Comparison of ENCODE assay signal across 24 mouse cellular contexts in genomic region chr2:155086328-155086727, GRCm38 (mm10). TPM values are rescaled to one million over a fixed set of nuclear protein-coding genes. Genes with fewer than 3 reads are reported as not detected.
DNase-seq lines count a peak whose midpoint lies in the region; ATAC-seq and TF ChIP-seq lines count a peak whose summit lies in the region.
"Had no signal": no experiment of that assay in that cellular context is flagged by ENCODE, and none has a peak within 500 bp of the region (broad histone marks: within the 10 kb centered on the region; RNA-seq: fewer than 3 reads in every experiment).

No protein-coding gene starts in this region.

- no peak overlapping the region for H3K4me3 ChIP-seq in heart, embryonic 10.5 days
- no peak overlapping the region for H3K4me3 ChIP-seq in lung, postnatal 0 days (ENCODE audit: low read depth, low read length)
- H3K4me3 ChIP-seq in lung, adult 2 months (replicated peaks; ENCODE audit: extremely low read depth, low read depth, low read length), result no peak overlapping the region
- H3K4me3 ChIP-seq: embryonic facial prominence, embryonic 10.5 days; embryonic facial prominence, embryonic 12.5 days; forebrain, embryonic 13.5 days had no signal

- peaks cover 4% of the 10 kb centered on the region; the same call in 1 of the 2 replicates for H3K27me3 ChIP-seq in heart, embryonic 10.5 days (ENCODE audit: insufficient read depth, poor library complexity, severe bottlenecking)
- no peaks in the 10 kb centered on the region for H3K27me3 ChIP-seq in lung, postnatal 0 days (replicated peaks; ENCODE audit: insufficient read depth, low read length)
- H3K27me3 ChIP-seq: CH12.LX; forebrain, embryonic 13.5 days; Patski had no signal

- peak; percentile 91 for DNase-seq in heart, adult 11 months
- DNase-seq in heart, embryonic 10.5 days (ENCODE audit: low spot score), result no peak
- DNase-seq in lung, postnatal 0 days (ENCODE audit: low spot score), result peak; percentile 42
- DNase-seq in lung, adult 2 months, result no peak
- peak; percentile 16 for DNase-seq in lung, postnatal 14 days
- no peak for DNase-seq in left cerebral cortex, postnatal 36 days (ENCODE audit: low spot score in 2 of 2)
- DNase-seq: adrenal gland, adult 8-10 months; adrenal gland, postnatal 14 days; adrenal gland, postnatal 36 days; B cell, adult 2 months; cerebellum, adult 11-12 months; cerebellum, adult 2 months; cerebellum, adult 9-10 months; cerebellum, postnatal 10 days; cerebellum, postnatal 25 days had no signal

- no peak overlapping the region for H3K27ac ChIP-seq in heart, embryonic 10.5 days
- no peak overlapping the region for H3K27ac ChIP-seq in lung, postnatal 0 days (ENCODE audit: low read length)
- H3K27ac ChIP-seq: embryonic facial prominence, embryonic 10.5 days; embryonic facial prominence, embryonic 12.5 days; forebrain, embryonic 13.5 days had no signal

- ATAC-seq in lung, postnatal 0 days, result peak; percentile 73
- ATAC-seq: activated CD4-positive, CD25-positive, alpha-beta regulatory T cell, adult 4 months; CD4-positive, CD25-positive, alpha-beta regulatory T cell, adult 4 months; forebrain, embryonic 13.5 days; forebrain, embryonic 16.5 days; Patski had no signal

- WGBS in heart, embryonic 10.5 days, result 80% methylated on average over 5 of the region's 5 CpGs
- 71% methylated on average over 5 of the region's 5 CpGs for WGBS in lung, postnatal 0 days
- 77% methylated on average over 5 of the region's 5 CpGs for whole genome bisulfite sequencing in lung, adult 2 months

- H3K36me3 ChIP-seq in heart, embryonic 10.5 days, result no peaks in the 10 kb centered on the region
- no peaks in the 10 kb centered on the region for H3K36me3 ChIP-seq in lung, postnatal 0 days (ENCODE audit: insufficient read depth, low read length)
- H3K36me3 ChIP-seq: embryonic facial prominence, embryonic 10.5 days; embryonic facial prominence, embryonic 12.5 days; G1E had no signal

- no peaks in the 10 kb centered on the region for H3K9me3 ChIP-seq in heart, embryonic 10.5 days
- H3K9me3 ChIP-seq in lung, postnatal 0 days (ENCODE audit: low read length), result no peaks in the 10 kb centered on the region
- H3K9me3 ChIP-seq: embryonic facial prominence, embryonic 10.5 days; embryonic facial prominence, embryonic 12.5 days; forebrain, embryonic 13.5 days; G1E had no signal

- TF ChIP-seq CTCF in lung, postnatal 0 days (IDR thresholded peaks at IDR 0.05), result no peak
- no peak for TF ChIP-seq CTCF in lung, adult 2 months (IDR thresholded peaks at IDR 0.05; ENCODE audit: insufficient read depth, low read length)

- H3K4me2 ChIP-seq in lung, postnatal 0 days (replicated peaks; ENCODE audit: low read depth, low read length), result no peak overlapping the region
- H3K4me2 ChIP-seq: embryonic facial prominence, embryonic 12.5 days; forebrain, embryonic 13.5 days had no signal

- intact Hi-C loops in left cerebral cortex, postnatal 36 days (cut with DNase I), result loop anchor here (10.0 kb wide), 1 partner anchor 298 kb away; the partner anchor contains the start of gene Trp53inp2

- peaks cover 5% of the 10 kb centered on the region for H3K4me1 ChIP-seq in heart, embryonic 10.5 days
- no peaks in the 10 kb centered on the region for H3K4me1 ChIP-seq in lung, postnatal 0 days (ENCODE audit: insufficient read depth, low read depth, low read length)
- H3K4me1 ChIP-seq in lung, adult 2 months (ENCODE audit: control insufficient read depth, insufficient read depth, low read length), result no peaks in the 10 kb centered on the region; the same call in 1 of the 2 replicates
- H3K4me1 ChIP-seq: embryonic facial prominence, embryonic 12.5 days; forebrain, embryonic 13.5 days had no signal

- no peak for TF ChIP-seq EP300 in lung, postnatal 0 days (IDR thresholded peaks at IDR 0.05)

- no peak for TF ChIP-seq POLR2A in lung, adult 2 months (IDR thresholded peaks at IDR 0.05; ENCODE audit: borderline replicate concordance, extremely low read depth, low read depth, low read length)

- H3K9ac ChIP-seq in lung, postnatal 0 days (replicated peaks; ENCODE audit: low read depth), result no peak overlapping the region
- H3K9ac ChIP-seq: embryonic facial prominence, embryonic 12.5 days; forebrain, embryonic 13.5 days had no signal

RNA-seq across cellular contexts. Expression of gene Ahcy, which starts 12.0 kb away (rescaled TPM):
- polyA plus RNA-seq in heart, embryonic 10.5 days (2016; fragmentation: Nextera tagmentation; extraction: Ambion mirVana), result 74.0 and 80.8 TPM in 2 replicates
- polyA plus RNA-seq in lung, postnatal 0 days (2015; fragmentation: Nextera tagmentation; extraction: Ambion mirVana), result 13.3 and 14.4 TPM in 2 replicates
- 19.2 and 27.8 TPM in 2 replicates for polyA plus RNA-seq in lung, adult 2 months (2012; rRNA removed)
- total RNA-seq in left cerebral cortex, postnatal 36 days (2021), result 10 to 100 TPM; 12.2 to 14.1 TPM

RNA-seq across cellular contexts. Expression of gene Itch, which starts 47.0 kb away (rescaled TPM):
- polyA plus RNA-seq in heart, embryonic 10.5 days (2016; fragmentation: Nextera tagmentation; extraction: Ambion mirVana), result 43.9 and 45.1 TPM in 2 replicates
- 24.9 and 30.3 TPM in 2 replicates for polyA plus RNA-seq in lung, postnatal 0 days (2015; fragmentation: Nextera tagmentation; extraction: Ambion mirVana)
- polyA plus RNA-seq in lung, adult 2 months (2012; rRNA removed), result 7.5 and 12.0 TPM in 2 replicates
- total RNA-seq in left cerebral cortex, postnatal 36 days (2021), result 10 to 100 TPM; 48.8 to 55.2 TPM

Comparison
In these comparisons a context has a peak if more than half of its experiments do, and no peak if none do; other contexts are left out.
1. DNase-seq: peak in heart, adult 11 months (single experiment), lung, postnatal 0 days (single experiment) and lung, postnatal 14 days (single experiment); none in heart, embryonic 10.5 days (single experiment), lung, adult 2 months (single experiment) and left cerebral cortex, postnatal 36 days (0 of 2).